ENCODE assay signal across 8 mouse cellular contexts in genomic region chr9:88481061-88481790, GRCm38 (mm10). TPM values are rescaled to one million over a fixed set of nuclear protein-coding genes. Genes with fewer than 3 reads are reported as not detected.
DNase-seq lines count a peak whose midpoint lies in the region; ATAC-seq and TF ChIP-seq lines count a peak whose summit lies in the region.

No protein-coding gene starts in this region.

- TF ChIP-seq CTCF in layer of hippocampus, adult 2 months (conservative IDR thresholded peaks at IDR 0.05): no peak
- no peak for TF ChIP-seq CTCF in lung, embryonic 14.5 days (IDR thresholded peaks at IDR 0.05; ENCODE audit: low read depth)

- no peaks in the 10 kb centered on the region for H3K27me3 ChIP-seq in forebrain, embryonic 16.5 days (replicated peaks; ENCODE audit: control insufficient read depth, insufficient read depth, low read length)
- no peaks in the 10 kb centered on the region for H3K27me3 ChIP-seq in lung, embryonic 14.5 days (ENCODE audit: insufficient read depth, low read length)

- H3K4me3 ChIP-seq in forebrain, embryonic 16.5 days (replicated peaks; ENCODE audit: low read length): peak overlapping the region; percentile 94
- peak overlapping the region; percentile 79 for H3K4me3 ChIP-seq in layer of hippocampus, adult 2 months
- H3K4me3 ChIP-seq in lung, embryonic 14.5 days (ENCODE audit: low read depth, low read length): peak overlapping the region; percentile 98

- peak overlapping the region; percentile 100 for H3K27ac ChIP-seq in forebrain, embryonic 16.5 days (ENCODE audit: low read length)
- H3K27ac ChIP-seq in layer of hippocampus, adult 2 months: peak overlapping the region; percentile 97
- H3K27ac ChIP-seq in lung, embryonic 14.5 days (ENCODE audit: low read depth): peak overlapping the region; percentile 99

- peak; percentile 44 for DNase-seq in MN1 (ENCODE audit: low spot score)
- DNase-seq in cerebellum, adult 11-12 months: peak; percentile 70
- DNase-seq in heart, postnatal 4 days: peak; percentile 62
- DNase-seq in layer of hippocampus, adult 2 months (ENCODE audit: low spot score in 2 of 2): peak; percentile 26
- peak; percentile 57 for DNase-seq in lung, embryonic 14.5 days
- peak; percentile 53 for DNase-seq in ovary, postnatal 36 days (ENCODE audit: low spot score)
- DNase-seq in thymus, postnatal 14 days: peak; percentile 78

- ATAC-seq in forebrain, embryonic 16.5 days: no peak
- no peak; the same call in 1 of the 2 replicates for ATAC-seq in lung, embryonic 14.5 days (ENCODE audit: insufficient read depth)

- H3K4me2 ChIP-seq in forebrain, embryonic 16.5 days (ENCODE audit: low read length): peak overlapping the region; percentile 66
- H3K4me2 ChIP-seq in lung, embryonic 14.5 days: peak overlapping the region; percentile 88

- H3K36me3 ChIP-seq in forebrain, embryonic 16.5 days (ENCODE audit: control insufficient read depth, insufficient read depth): peaks cover 5% of the 10 kb centered on the region; the same call in 1 of the 2 replicates
- H3K36me3 ChIP-seq in lung, embryonic 14.5 days (ENCODE audit: insufficient read depth): peaks cover 32% of the 10 kb centered on the region

- peaks cover 12% of the 10 kb centered on the region for H3K4me1 ChIP-seq in forebrain, embryonic 16.5 days (replicated peaks; ENCODE audit: control insufficient read depth, insufficient read depth, low read length)
- H3K4me1 ChIP-seq in lung, embryonic 14.5 days (ENCODE audit: insufficient read depth): peaks cover 13% of the 10 kb centered on the region

- H3K9me3 ChIP-seq in forebrain, embryonic 16.5 days (ENCODE audit: control insufficient read depth, low read length): no peaks in the 10 kb centered on the region
- H3K9me3 ChIP-seq in lung, embryonic 14.5 days (ENCODE audit: low read depth, low read length): no peaks in the 10 kb centered on the region

- H3K9ac ChIP-seq in forebrain, embryonic 16.5 days (replicated peaks; ENCODE audit: low read depth, low read length): peak overlapping the region; percentile 98
- H3K9ac ChIP-seq in lung, embryonic 14.5 days: peak overlapping the region; percentile 99

- WGBS in forebrain, embryonic 16.5 days: under 1% methylated on average over 43 of the region's 78 CpGs
- WGBS in lung, embryonic 14.5 days: under 1% methylated on average over 67 of the region's 78 CpGs

RNA-seq across cellular contexts. Expression of gene Syncrip, which starts 1.1 kb away (rescaled TPM):
- 122 and 136 TPM in 2 replicates for polyA plus RNA-seq in forebrain, embryonic 16.5 days (2015; fragmentation: Nextera tagmentation; extraction: Ambion mirVana)
- total RNA-seq in heart, postnatal 4 days (2021): 100 to 1,000 TPM in 1 of 2 experiments, 10 to 100 TPM in 1; 96.9 to 107 TPM
- 10 to 100 TPM; 62.7 to 64.7 TPM for total RNA-seq in layer of hippocampus, adult 2 months (2021)
- polyA plus RNA-seq in lung, embryonic 14.5 days (2014; fragmentation: Nextera tagmentation; extraction: Ambion mirVana): 141 and 151 TPM in 2 replicates

RNA-seq across cellular contexts. Expression of gene Gm20537, which starts 24.8 kb away (rescaled TPM):
- 1.1 and 1.4 TPM in 2 replicates for polyA plus RNA-seq in forebrain, embryonic 16.5 days (2015; fragmentation: Nextera tagmentation; extraction: Ambion mirVana)
- total RNA-seq in heart, postnatal 4 days (2021): 1 to 10 TPM in 1 of 2 experiments, under 1 TPM in 1; 0.90 to 1.3 TPM
- total RNA-seq in layer of hippocampus, adult 2 months (2021): not detected
- polyA plus RNA-seq in lung, embryonic 14.5 days (2014; fragmentation: Nextera tagmentation; extraction: Ambion mirVana): 0.68 TPM in 1 of 2 replicates, not detected in the other

RNA-seq across cellular contexts. Expression of gene Snx14, which starts 42.5 kb away (rescaled TPM):
- polyA plus RNA-seq in forebrain, embryonic 16.5 days (2015; fragmentation: Nextera tagmentation; extraction: Ambion mirVana): 28.3 and 32.2 TPM in 2 replicates
- total RNA-seq in heart, postnatal 4 days (2021): 10 to 100 TPM; 27.2 to 29.0 TPM
- total RNA-seq in layer of hippocampus, adult 2 months (2021): 10 to 100 TPM; 47.9 to 48.3 TPM
- 22.9 and 24.5 TPM in 2 replicates for polyA plus RNA-seq in lung, embryonic 14.5 days (2014; fragmentation: Nextera tagmentation; extraction: Ambion mirVana)

Comparison
In these comparisons a context has a peak if more than half of its experiments do, and no peak if none do; other contexts are left out.
1. DNase-seq: peak in every context shown above with its lines; median percentile 78 in thymus, postnatal 14 days; 70 in cerebellum, adult 11-12 months; 62 in heart, postnatal 4 days; 57 in lung, embryonic 14.5 days; 53 in ovary, postnatal 36 days; 44 in MN1; 26 in layer of hippocampus, adult 2 months.